Mouse (Mus musculus): ENCODE measurements at regions not wholly inside any gene's neighbourhood (a gene's known extent, or its start where the extent isn't known, plus 50 kb on each side); places are given as distances from the start of the nearest gene placed in this dataset.

DNA sequence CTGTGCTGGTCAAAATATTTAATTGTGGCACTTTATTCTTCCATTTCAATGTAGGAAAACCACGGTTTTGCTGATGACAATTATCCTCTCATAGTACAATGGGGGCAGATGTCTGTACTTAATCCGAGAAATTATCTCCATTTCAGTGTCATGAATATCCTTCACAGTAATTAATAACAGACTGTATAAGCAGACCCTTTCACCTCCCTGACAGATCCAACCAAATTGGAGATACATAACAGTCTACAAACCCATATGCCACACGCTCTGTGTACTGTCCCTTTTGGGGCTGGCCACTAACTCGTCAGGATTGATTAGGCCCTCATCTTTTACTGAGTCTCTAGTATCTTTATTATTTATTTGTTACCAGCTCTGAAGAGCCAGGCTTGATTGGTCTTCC is 212.6 kb upstream of the Igfbp7 start:
- no peak for DNase-seq (ENCODE audit: extremely low spot score, low spot score)

DNA sequence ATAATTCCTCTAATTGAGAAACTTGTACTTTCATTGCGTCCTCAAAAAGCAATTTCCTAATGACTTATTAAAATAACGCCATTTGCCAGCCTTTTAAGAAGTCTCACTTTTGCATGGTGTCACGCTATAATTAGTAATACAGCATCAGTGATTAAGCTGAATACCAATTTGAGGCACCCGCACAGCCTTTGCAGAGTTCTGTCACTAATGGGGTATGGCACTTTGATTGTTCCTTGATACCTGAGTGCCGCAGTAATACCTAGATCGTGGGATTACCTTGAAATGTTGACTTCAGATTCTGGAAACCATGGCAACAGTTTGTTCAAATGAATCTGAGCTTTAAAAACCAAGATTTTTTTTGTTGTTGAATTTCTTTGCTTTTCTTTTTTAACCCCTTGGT is 202.7 kb upstream of the Igfbp7 start:
- no peak for DNase-seq (ENCODE audit: extremely low spot score, low spot score)

GRCm38 (mm10) chr5:77594719-77595118 is 186.9 kb upstream of the Igfbp7 start:
- no peak for DNase-seq (ENCODE audit: extremely low spot score, low spot score)

DNA sequence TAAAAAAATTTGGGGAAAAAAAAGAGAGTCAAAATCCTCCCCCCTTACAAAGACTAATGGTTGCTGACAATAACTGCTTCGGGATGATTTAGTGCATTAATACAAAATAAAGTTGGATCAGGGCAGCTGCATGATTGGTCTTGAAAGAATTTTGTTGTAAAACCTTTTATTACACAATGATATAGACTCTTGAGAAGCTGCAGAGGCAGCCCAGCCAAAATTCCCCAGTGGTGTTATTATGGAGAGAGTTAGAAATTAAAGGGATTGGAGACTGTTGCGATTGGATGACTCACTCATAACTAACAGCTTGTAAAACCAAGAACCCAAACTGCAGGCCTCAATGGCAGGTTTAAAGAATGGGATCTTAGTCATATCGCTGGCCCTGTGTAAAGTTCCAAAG is 181.4 kb upstream of the Igfbp7 start:
- no peak for DNase-seq (ENCODE audit: extremely low spot score, low spot score)

- DNase-seq (ENCODE audit: extremely low spot score, low spot score) = no peak
Observed at GRCm38 (mm10) chr5:77581702-77582101, 173.9 kb upstream of the Igfbp7 start.

- no peak for DNase-seq (ENCODE audit: extremely low spot score, low spot score)
Observed at GRCm38 (mm10) chr5:77581106-77581638, 173.3 kb upstream of the Igfbp7 start.

GRCm38 (mm10) chr5:77579826-77580745 is 172.2 kb upstream of the Igfbp7 start:
- peak; percentile 14 for DNase-seq (ENCODE audit: extremely low spot score, low spot score)

- no peak for DNase-seq (ENCODE audit: extremely low spot score, low spot score)
Observed at GRCm38 (mm10) chr5:77576881-77577280, 169.0 kb upstream of the Igfbp7 start.

DNA sequence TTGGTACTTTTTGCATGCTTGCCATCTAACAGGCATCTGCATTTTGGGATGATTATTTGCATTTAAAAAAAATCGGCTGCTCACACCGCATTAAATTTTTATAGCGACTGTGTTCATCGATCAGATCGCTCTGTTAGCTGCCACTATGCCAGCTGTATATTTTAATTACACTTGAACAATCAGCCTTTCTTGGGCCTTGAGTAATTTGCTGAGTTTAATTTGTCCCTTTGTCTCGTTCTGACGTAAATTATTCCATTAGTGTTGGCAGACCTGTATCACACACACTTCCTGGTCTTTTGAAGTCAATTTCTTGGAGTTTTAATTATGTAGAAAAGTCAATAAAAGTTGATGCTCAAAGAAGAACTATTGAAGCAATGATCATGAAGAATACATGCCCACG is 167.9 kb upstream of the Igfbp7 start:
- no peak for DNase-seq (ENCODE audit: extremely low spot score, low spot score)

- no peak for DNase-seq (ENCODE audit: extremely low spot score, low spot score)
Observed at GRCm38 (mm10) chr5:77570364-77570763, 162.5 kb upstream of the Igfbp7 start.

DNA sequence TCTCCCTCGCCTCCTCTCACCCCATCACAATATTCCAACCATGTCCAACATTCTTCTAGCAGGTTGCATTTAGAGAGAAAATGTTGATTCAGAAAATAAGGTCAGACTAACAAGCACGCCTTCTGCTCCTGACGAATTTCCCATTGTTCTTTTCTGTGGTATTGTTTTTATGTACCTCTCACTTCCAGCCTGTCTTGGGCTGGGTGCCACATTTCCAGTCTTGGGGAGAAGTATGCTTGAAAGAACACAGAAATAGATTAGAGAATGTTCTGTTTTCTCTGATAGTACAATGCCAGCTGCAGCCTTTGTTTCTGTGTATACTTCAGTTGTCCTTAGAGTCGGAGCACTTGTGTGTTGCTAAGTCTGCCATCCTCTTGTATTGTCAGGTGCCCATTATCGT is 160.3 kb upstream of the Igfbp7 start:
- DNase-seq (ENCODE audit: extremely low spot score, low spot score) = no peak

DNA sequence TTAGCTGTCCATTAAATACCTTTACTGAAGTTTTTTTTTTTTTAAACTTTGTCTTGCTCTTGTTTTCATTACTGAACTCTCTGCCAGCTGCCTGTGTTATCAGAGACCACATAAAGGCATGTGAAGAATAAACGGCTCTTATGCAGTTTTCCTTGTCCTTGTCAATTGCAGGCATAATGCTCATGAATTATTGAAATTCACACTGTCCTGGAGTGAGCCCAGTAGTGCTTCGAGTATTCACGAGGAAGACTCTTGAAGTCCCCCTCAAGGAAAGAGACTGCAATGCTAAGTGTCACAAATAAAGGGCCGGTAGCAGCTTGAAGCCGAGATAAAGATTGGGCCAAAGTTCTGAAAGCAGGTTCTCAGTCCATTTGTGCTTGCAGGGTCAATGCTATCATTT is 144.7 kb upstream of the Igfbp7 start:
- DNase-seq (ENCODE audit: extremely low spot score, low spot score) = no peak

DNA sequence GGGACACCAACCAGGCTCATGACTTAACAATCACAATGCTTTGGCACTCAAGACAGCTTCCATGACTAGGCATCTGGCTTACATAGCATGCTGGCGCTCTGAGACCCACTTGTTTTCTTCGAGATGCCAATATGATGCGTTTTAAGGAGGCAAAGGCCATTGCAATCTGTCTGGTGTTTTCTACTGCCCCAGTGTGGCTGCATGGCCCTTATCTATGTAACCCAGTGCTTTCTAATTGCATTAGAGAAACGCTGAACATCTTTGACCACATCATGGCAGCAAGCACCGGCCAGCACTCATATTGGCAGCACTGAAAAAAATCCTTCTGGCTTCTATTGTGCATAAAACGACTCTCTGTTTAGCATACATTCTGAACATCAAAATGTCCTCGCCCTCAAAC is 144.2 kb upstream of the Igfbp7 start:
- no peak for DNase-seq (ENCODE audit: extremely low spot score, low spot score)

DNA sequence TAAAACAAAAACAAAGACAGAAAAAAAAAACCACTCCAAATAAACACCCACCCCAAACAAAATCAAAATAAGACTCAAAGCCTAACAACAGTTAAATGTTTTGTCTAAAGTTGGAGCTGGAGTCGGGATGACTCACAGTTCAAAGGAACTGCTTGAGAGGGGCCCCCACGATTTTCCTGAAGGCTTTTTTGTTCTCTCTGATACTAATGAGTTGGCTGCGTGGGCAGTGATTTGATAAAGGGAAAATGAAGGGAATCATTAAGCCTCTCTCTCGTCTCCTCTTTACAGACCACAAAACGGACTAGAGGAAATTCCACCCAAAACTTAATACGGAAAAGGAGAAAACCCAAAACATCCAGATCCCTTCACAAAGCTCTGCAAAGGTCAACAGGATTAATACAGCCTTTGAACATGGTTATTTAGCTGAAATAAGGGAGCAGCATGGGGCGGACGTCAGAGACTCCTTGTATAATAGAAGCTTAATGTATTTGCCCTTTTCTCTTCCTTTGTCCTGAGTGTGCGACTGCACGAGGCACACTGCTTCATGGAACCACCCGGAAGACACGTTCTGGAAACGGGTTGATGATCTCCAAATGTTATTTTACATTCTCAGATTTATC is 138.3 kb upstream of the Igfbp7 start:
- no peak for DNase-seq (ENCODE audit: extremely low spot score, low spot score)

DNA sequence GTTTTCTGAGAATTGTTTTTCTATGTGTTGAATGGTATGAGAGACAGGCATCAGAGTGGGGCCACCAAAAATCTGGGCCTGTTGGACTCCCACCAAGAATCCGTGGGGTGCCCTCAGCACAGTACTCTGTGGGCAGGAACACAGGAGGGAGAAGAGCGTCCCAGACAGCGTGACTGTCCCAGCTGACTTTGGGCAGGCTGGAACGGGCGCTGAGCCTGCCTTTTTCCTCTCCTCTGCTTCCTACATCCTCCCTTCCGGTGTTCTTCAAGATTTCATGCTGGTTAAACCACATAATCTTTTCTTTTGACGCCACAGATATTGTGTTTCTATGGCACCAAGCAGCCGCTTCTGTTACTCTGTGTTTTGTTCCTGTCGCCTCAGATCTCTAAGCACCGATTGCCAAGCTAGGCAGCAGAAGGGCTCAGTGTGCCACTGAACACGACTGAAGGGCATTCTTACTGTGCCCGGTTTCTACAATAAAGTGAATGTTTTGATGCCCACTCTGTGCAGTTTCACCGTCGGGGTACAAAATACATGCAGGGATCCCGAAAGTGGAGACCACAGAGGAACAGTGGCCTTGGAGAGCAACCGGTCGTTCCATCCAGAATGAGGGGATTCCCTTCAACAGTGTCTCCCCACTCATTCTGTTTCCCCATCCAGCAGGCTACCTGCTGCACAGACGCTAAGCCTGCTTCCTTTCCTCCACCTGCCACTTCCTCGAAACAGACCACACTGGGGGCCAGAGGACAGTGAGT is 124.6 kb upstream of the Igfbp7 start:
- no peak for DNase-seq (ENCODE audit: extremely low spot score, low spot score)

- no peak for DNase-seq (ENCODE audit: extremely low spot score, low spot score)
Observed at GRCm38 (mm10) chr5:77530376-77530775, 122.5 kb upstream of the Igfbp7 start.

DNA sequence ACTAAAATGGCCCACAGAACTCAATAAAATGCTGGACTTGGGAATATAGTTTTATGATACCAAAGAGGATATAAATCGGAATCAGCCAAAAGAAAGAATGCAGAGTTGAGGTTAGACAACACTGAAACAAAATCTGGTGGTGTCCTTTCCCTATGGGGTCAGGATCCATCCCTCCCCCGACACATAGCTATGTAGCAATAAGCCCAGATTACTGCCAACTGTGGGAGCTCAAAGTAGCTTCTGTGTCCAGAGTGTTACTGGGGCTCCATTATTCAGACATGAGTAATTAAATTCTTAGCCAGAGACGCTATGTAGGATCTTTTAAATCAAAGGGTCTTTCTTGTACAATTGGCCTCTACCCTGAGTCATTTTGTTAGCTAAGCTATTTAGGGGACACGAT is 109.4 kb upstream of the Igfbp7 start:
- no peak for DNase-seq (ENCODE audit: extremely low spot score, low spot score)

GRCm38 (mm10) chr5:77515448-77515847 is 107.6 kb upstream of the Igfbp7 start:
- DNase-seq (ENCODE audit: extremely low spot score, low spot score) = no peak

DNA sequence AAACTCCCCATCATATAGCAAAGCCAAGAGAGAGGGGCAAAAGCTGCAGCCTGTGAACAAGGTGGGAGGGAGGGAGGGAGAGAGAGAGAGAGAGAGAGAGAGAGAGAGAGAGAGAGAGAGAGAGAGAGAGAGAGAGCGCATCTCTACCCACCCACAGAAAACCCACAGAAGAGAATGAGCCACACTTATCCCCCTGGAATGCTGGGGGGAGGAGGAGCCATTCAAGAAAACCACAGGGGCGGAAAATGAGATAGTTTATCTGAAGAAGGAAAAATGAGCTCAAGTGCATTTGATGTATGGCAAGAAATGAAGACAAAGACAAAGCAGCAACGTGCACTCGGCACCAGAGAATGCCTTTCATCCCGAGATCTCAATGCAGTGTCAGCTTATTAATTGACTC is 94.8 kb upstream of the Igfbp7 start:
- no peak for DNase-seq (ENCODE audit: extremely low spot score, low spot score)

GRCm38 (mm10) chr5:77499949-77500460 is 92.2 kb upstream of the Igfbp7 start:
- DNase-seq (ENCODE audit: extremely low spot score, low spot score) = no peak

DNA sequence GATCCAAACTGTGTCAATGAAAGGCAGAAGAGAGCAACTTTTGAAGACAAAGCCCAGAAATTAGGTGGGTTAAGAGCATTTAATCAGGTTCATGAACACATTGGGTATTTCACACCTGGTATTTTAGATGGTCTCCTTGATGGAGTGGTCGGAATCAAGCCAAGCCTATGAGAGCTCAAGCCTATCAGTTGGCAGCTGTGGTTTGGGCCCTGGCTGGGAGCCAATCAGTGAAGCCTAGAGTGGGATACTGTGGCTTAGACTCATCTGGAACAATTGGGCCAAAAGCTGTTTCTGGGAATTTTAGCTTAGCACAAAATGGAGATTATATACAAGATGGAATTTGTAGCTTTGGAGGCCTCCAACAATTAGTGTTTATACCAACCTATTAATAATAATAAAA is 86.8 kb upstream of the Igfbp7 start:
- no peak for DNase-seq (ENCODE audit: extremely low spot score, low spot score)

DNA sequence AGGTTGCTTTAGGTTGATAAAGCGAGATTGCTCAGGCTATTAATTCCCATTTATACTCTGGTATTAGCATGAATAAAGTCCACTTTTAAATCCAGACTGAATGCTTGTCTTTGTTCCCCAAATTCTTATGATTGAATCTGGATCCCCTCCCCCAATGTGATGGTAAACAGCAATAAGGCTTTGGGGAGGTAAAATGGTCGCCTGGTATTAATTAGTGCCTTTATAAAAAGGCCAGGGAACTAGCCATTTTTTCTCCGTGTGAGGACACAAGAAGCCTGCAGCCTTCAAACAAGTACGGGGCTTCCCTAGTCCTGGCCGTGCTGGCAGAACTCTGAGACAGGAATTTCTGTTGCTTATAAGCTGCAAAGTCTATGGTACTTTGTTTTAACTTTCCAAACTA is 81.1 kb upstream of the Igfbp7 start:
- DNase-seq (ENCODE audit: extremely low spot score, low spot score) = no peak
